Mouse (Mus musculus) erythroid progenitor cell, adult 5-6 weeks (primary cell): ENCODE measurements at regions not wholly inside any gene's neighbourhood (a gene's known extent, or its start where the extent isn't known, plus 50 kb on each side); places are given as distances from the start of the nearest gene placed in this dataset.

Source experiments
- ATAC-seq: replicated peaks from 2 replicates; pipeline ENCODE4 v1.8.0; 2016; ENCODE audit warnings: moderate number of reproducible peaks, mild to moderate bottlenecking, moderate TSS enrichment, inconsistent platforms; ENCODE audit not compliant: poor library complexity, low FRiP score, severe bottlenecking

- ATAC-seq, result no peak
Measured at GRCm38 (mm10) chr13:43908041-43908644, 123.6 kb downstream of the Cd83 start.

- no peak for ATAC-seq
Measured at GRCm38 (mm10) chr13:43909933-43910332, 125.4 kb downstream of the Cd83 start.

GRCm38 (mm10) chr13:43913476-43913875 is 128.9 kb downstream of the Cd83 start:
- ATAC-seq, result no peak

- ATAC-seq, result no peak
Measured at GRCm38 (mm10) chr13:43919781-43920420, 135.3 kb downstream of the Cd83 start.

GRCm38 (mm10) chr13:43930081-43930981 is 145.8 kb downstream of the Cd83 start:
- no peak for ATAC-seq

- ATAC-seq, result no peak
Measured at GRCm38 (mm10) chr13:43932946-43933345, 148.4 kb downstream of the Cd83 start.

GRCm38 (mm10) chr13:43935284-43935683 is 150.7 kb downstream of the Cd83 start:
- ATAC-seq, result no peak

- no peak for ATAC-seq
Measured at GRCm38 (mm10) chr13:43936504-43936903, 151.9 kb downstream of the Cd83 start.

GRCm38 (mm10) chr13:43938611-43939010 is 154.0 kb downstream of the Cd83 start:
- no peak for ATAC-seq

GRCm38 (mm10) chr13:43939375-43939774 is 154.8 kb downstream of the Cd83 start:
- ATAC-seq, result no peak

- no peak for ATAC-seq
Measured at GRCm38 (mm10) chr13:43941731-43942130, 157.2 kb downstream of the Cd83 start.

GRCm38 (mm10) chr13:43948606-43949005 is 164.0 kb downstream of the Cd83 start:
- no peak for ATAC-seq

GRCm38 (mm10) chr13:43949740-43950643 is 165.4 kb downstream of the Cd83 start:
- no peak for ATAC-seq

GRCm38 (mm10) chr13:43952491-43952890 is 167.9 kb downstream of the Cd83 start:
- no peak for ATAC-seq

GRCm38 (mm10) chr13:43952972-43953592 is 168.5 kb downstream of the Cd83 start:
- ATAC-seq, result no peak

- ATAC-seq, result no peak
Measured at GRCm38 (mm10) chr13:43954714-43955393, 170.3 kb downstream of the Cd83 start.

GRCm38 (mm10) chr13:43957046-43957445 is 172.5 kb downstream of the Cd83 start:
- no peak for ATAC-seq

GRCm38 (mm10) chr13:43959121-43959572 is 174.6 kb downstream of the Cd83 start:
- ATAC-seq, result no peak
